Mouse (Mus musculus): ENCODE data around the gene Asic2.

Gene Asic2

GRCm38 (mm10) chr11:81592776-81593175, 375.5 kb downstream of the Asic2 start:
- POLR2A ChIA-PET, result interaction anchor here in 1 of 4 experiments (0.7 to 1.2 kb wide), 2 partner anchors 19 to 1089 kb away, joined by 3 read pairs; no protein-coding TSS in a partner anchor
- CTCF ChIA-PET, result interaction anchor here in 3 of 4 experiments (0.6 to 1.4 kb wide), 4 partner anchors 9 to 21 kb away, joined by 3 to 6 read pairs (median 4); no protein-coding TSS in a partner anchor

DNA sequence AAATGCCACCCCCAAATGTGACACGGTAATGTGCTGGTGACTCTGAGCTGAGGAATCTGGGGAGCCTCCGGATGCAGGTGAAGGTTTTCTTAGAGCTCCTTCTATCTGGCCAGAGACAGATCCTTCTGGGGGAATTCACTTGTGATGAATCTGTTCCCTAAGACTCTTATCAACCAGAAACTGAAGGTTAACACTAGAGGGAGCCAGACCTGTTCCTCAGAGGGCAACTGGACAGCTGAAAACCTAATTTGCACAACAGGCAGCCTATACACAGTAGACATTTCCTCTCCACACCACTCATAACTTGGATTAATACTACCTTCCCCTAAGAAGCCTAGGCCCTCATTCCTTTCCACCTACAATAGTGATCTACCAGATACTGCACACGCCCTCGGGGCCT, 377.3 kb downstream of the Asic2 start:
- ChIA-PET POLR2A (interaction anchor here in 1 of 4 experiments (1.2 kb wide), 1 partner anchor 22 kb away, joined by 10 read pairs; no protein-coding TSS in a partner anchor), CTCF (interaction anchor here (0.5 to 3.6 kb wide), 18 partner anchors 20 to 584 kb away, joined by 3 to 58 read pairs (median 4); no protein-coding TSS in a partner anchor)

GRCm38 (mm10) chr11:81588630-81589029, 379.6 kb downstream of the Asic2 start:
- CTCF ChIA-PET, result interaction anchor here (0.6 to 4.3 kb wide), 35 partner anchors 9 to 1179 kb away, joined by 3 to 58 read pairs (median 3); no protein-coding TSS in a partner anchor
- POLR2A ChIA-PET, result interaction anchor here in 3 of 4 experiments (1.3 to 1.9 kb wide), 3 partner anchors 23 to 24 kb away, joined by 5 to 21 read pairs (median 8); no protein-coding TSS in a partner anchor

- POLR2A ChIA-PET, result interaction anchor here in 2 of 4 experiments (1.3 to 1.4 kb wide), 2 partner anchors 24 kb away, joined by 5 to 8 read pairs; no protein-coding TSS in a partner anchor
- CTCF ChIA-PET, result interaction anchor here (0.7 to 4.3 kb wide), 19 partner anchors 9 to 587 kb away, joined by 3 to 58 read pairs (median 4); no protein-coding TSS in a partner anchor
These were observed 380.3 kb downstream of the Asic2 start for GRCm38 (mm10) chr11:81587942-81588341.

DNA sequence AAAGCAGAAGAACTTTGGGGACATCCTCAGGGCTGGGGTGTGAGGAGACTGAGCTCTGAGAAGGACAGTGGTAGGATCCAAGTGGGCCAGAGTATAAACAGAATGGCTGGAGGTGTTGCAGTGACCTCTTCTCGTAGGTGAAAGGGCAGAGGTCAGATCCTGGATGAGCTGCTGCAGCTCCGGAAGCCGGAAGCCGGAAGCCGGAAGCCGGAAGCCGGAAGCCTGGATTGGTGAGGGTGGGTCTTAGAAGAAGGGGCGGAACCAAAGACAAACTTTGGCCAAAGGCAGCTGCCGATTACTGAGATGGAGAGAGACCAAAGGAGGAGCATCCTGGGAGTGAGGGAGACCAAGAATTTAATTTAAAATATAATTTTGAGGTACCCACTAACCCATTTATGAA, 381.1 kb downstream of the Asic2 start:
- POLR2A ChIA-PET, result interaction anchor here in 1 of 4 experiments (2.4 kb wide), 1 partner anchor 26 kb away, joined by 8 read pairs; no protein-coding TSS in a partner anchor
- CTCF ChIA-PET, result interaction anchor here in 3 of 4 experiments (0.6 to 4.3 kb wide), 7 partner anchors 24 to 1083 kb away, joined by 3 to 57 read pairs (median 3); no protein-coding TSS in a partner anchor

DNA sequence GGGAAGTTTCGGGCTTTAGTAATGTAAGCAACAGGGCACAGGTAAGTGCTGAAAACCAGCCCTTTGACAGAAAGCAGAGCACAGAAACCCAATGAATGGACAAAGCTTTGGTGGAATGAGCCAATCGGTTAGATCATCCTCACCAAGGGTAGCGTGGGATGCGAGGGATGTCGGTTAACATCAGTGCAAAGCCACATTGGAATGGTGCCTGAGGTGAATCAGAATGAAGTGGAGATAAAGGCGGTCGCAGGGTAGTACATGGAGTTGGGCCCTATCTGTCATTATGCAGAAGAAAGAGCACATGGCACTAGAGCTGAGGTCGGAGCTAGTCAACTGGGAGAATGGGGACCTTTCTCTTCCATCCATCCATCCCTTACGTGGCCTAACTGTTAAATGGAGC, 383.8 kb downstream of the Asic2 start:
- ChIA-PET POLR2A (interaction anchor here in 1 of 4 experiments (1.2 to 1.4 kb wide), 2 partner anchors 29 to 71 kb away, joined by 3 to 4 read pairs; no protein-coding TSS in a partner anchor), CTCF (interaction anchor here in 1 of 4 experiments (1.8 kb wide), 1 partner anchor 28 kb away, joined by 6 read pairs; no protein-coding TSS in a partner anchor)

DNA sequence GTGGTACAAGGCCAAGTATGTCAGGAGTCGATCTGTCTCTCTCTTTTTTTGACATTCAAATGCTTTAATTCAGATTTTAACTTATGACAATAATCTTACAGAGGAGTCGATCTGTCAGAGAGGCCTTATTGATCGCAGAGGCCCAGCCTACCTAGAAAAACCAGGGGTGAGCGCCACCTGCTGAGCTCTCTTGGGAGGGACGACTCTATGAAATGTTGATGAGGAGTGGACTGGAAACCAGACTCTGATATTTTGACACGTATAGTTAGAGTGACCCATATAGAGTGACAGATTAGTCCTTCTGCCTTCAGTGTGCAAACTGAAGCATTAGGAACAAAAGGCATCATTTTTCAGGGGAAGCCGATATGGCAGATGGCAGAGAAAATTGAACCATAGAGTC, 385.1 kb downstream of the Asic2 start:
- CTCF ChIA-PET, result interaction anchor here (0.6 to 1.8 kb wide), 7 partner anchors 10 to 76 kb away, joined by 3 to 7 read pairs (median 4); no protein-coding TSS in a partner anchor

GRCm38 (mm10) chr11:81582161-81582560, 386.1 kb downstream of the Asic2 start:
- POLR2A ChIA-PET, result no interaction called here
- CTCF ChIA-PET, result interaction anchor here in 2 of 4 experiments (0.6 to 1.3 kb wide), 3 partner anchors 14 to 698 kb away, joined by 3 to 5 read pairs (median 4); no protein-coding TSS in a partner anchor

More for the DNA sequence above, 385.1 kb downstream of the Asic2 start:
- POLR2A ChIA-PET, result interaction anchor here in 2 of 4 experiments (0.5 to 1.2 kb wide), 3 partner anchors 17 to 207 kb away, joined by 3 to 5 read pairs (median 3); no protein-coding TSS in a partner anchor

DNA sequence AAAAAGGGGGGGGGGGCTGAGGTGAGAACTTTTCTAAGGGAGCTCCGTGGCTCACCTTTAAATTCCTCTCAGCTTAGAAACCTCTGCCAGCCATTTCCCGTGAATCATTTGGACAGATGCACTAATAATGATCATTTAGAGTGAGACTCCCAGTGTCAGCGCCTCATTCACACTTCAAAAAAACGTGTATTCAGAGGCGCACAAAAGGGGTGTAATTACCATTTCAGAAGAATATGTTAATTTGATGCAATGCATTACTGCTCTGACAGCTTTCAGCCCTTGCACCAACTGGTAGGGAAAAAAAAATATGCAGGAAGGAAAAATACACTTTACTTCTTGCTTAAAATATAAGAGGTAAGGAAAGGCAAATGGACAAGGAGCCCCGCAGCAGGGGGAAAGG, 388.5 kb downstream of the Asic2 start:
- POLR2A ChIA-PET, result interaction anchor here in 1 of 4 experiments (1.8 kb wide), 1 partner anchor 33 kb away, joined by 7 read pairs; no protein-coding TSS in a partner anchor
- CTCF ChIA-PET, result interaction anchor here in 2 of 4 experiments (0.7 to 1.6 kb wide), 5 partner anchors 8 to 747 kb away, joined by 3 to 6 read pairs (median 4); no protein-coding TSS in a partner anchor

DNA sequence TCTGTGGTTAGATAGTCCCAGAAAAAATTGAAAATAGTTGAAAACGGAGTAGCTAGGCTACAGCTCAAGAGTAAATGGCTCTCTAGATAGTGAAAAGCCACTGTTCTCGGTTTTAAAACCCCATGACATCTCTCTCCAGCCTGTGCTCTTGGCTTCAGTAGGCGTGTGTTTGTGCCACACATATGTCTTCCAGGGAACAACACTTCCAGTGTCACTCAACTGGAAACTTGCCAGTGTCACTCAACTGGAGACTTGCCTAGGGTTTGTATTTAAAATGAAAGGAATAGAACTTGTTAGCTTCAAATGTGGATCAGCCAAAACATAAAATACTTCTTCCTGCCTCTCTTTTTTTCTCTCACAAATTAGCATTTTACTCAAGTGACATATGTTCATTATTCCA, 397.9 kb downstream of the Asic2 start:
- CTCF ChIA-PET, result no interaction called here
- POLR2A ChIA-PET, result no interaction called here

DNA sequence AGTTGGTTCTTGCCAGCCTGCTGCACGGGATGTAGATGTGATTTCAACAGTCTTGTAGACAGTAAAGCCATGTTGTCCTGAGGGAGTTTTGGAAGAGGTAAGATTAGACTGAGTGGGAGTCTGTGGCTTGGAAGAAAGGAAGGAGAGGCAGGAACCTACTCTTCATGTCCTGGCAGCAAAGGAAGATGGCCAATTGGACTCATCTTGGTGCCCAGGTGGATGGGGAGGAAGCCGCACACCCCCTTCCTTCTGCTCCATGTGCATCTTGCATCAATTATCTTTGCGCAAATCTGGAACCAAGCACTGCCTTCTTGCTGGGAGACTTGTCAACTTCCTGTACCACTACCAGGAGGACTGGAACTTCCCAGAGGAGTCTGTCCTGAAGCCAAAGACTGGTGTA, 403.4 kb downstream of the Asic2 start:
- ChIA-PET CTCF (interaction anchor here in 1 of 4 experiments (1.4 kb wide), 1 partner anchor 26 kb away, joined by 4 read pairs; no protein-coding TSS in a partner anchor), POLR2A (interaction anchor here in 1 of 4 experiments (1.2 kb wide), 1 partner anchor 12 kb away, joined by 3 read pairs; no protein-coding TSS in a partner anchor)

- ChIA-PET CTCF (interaction anchor here in 1 of 4 experiments (0.7 kb wide), 1 partner anchor 233 kb away, joined by 5 read pairs; no protein-coding TSS in a partner anchor), POLR2A (interaction anchor here in 1 of 4 experiments (0.6 kb wide), 1 partner anchor 642 kb away, joined by 3 read pairs; no protein-coding TSS in a partner anchor)
These were observed 407.9 kb downstream of the Asic2 start for GRCm38 (mm10) chr11:81560374-81560773.

- ChIA-PET CTCF (no interaction called here), POLR2A (no interaction called here)
These were observed 425.1 kb downstream of the Asic2 start for GRCm38 (mm10) chr11:81543189-81543588.

DNA sequence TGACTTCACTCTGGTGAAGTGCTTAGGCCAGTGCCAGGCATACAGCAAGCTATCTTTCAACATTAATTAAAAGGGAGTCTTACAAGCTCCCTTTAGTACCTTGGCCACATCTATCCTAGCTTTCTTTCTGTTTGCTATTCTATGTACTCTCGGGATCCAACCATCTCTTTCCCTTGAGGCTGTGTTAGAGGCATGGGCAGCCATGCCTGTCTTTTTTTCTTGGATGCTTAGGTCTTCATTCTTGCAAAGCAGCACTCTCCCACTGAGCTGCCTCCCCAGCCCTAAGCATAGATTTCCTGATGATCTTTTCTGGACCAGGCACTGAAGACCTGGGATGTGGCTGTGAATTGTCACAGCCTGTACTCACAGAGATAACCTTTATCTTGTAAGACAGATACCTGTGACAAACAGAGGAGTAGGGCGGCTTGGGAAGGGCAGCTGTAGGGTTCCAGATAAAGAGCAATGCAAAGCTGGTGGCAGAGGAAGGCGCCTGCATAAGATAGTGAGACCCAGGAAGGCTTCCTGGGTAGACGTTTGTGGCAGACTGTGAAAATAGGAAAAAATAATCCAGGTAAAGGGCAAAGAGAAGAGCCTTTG, 433.0 kb downstream of the Asic2 start:
- CTCF ChIA-PET, result interaction anchor here (0.6 to 1.7 kb wide), 31 partner anchors 9 to 697 kb away, joined by 3 to 6 read pairs (median 3); no protein-coding TSS in a partner anchor
- POLR2A ChIA-PET, result no interaction called here

DNA sequence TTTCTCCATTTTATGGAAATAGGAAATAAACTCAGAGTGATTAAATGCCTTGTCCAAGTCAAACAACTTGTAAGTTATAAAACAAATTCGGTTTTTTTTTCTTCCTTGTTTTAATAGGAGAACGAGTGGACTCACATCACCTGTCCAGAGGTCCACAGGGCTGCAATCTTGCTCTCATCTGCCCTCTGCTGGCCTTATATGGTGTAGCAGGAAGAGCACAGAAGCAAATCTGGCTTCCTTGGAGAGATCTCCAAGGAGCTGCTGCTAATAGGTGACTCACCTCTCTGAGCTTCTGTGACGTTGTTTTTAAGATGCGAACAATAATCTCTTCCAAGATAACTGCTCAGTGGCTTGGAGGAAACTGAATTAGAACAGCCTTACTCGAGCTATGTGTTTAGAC, 433.6 kb downstream of the Asic2 start:
- POLR2A ChIA-PET, result interaction anchor here in 1 of 4 experiments (0.6 kb wide), 1 partner anchor 1554 kb away, joined by 3 read pairs; no protein-coding TSS in a partner anchor
- CTCF ChIA-PET, result interaction anchor here (0.6 to 1.7 kb wide), 32 partner anchors 8 to 1064 kb away, joined by 3 to 6 read pairs (median 3); no protein-coding TSS in a partner anchor

GRCm38 (mm10) chr11:81531906-81532305, 436.4 kb downstream of the Asic2 start:
- CTCF ChIA-PET, result interaction anchor here (0.5 to 1.4 kb wide), 19 partner anchors 9 to 1146 kb away, joined by 3 to 15 read pairs (median 4); no protein-coding TSS in a partner anchor
- POLR2A ChIA-PET, result interaction anchor here in 3 of 4 experiments (0.7 to 1.1 kb wide), 6 partner anchors 8 to 641 kb away, joined by 3 to 4 read pairs (median 3); no protein-coding TSS in a partner anchor

- POLR2A ChIA-PET, result no interaction called here
These were observed 445.3 kb downstream of the Asic2 start for GRCm38 (mm10) chr11:81522927-81523326.

GRCm38 (mm10) chr11:81521881-81522280, 446.4 kb downstream of the Asic2 start:
- POLR2A ChIA-PET, result no interaction called here
- CTCF ChIA-PET, result no interaction called here

More at GRCm38 (mm10) chr11:81522927-81523326, 445.3 kb downstream of the Asic2 start:
- CTCF ChIA-PET, result interaction anchor here in 1 of 4 experiments (0.7 kb wide), 1 partner anchor 926 kb away, joined by 3 read pairs; no protein-coding TSS in a partner anchor

All from embryonic stem cell, embryonic (primary cell).